Mouse (Mus musculus) lung, embryonic 14.5 days (tissue): Measurements from ENCODE around the gene Vtn. TPM values are rescaled to one million over a fixed set of nuclear protein-coding genes. Genes with fewer than 3 reads are reported as not detected.

Experiments
- ATAC-seq: fragments of 200-750 bp; cut with Nextera tagmentation; 2 replicates; pipeline ENCODE4 v1.8.0; 2017; ENCODE audit warnings: mild to moderate bottlenecking, moderate TSS enrichment, moderate library complexity; ENCODE audit not compliant: insufficient read depth
- DNase-seq: peaks from one replicate; pipeline ENCODE4 v3.0.0-alpha.2; 2015
- H3K27ac ChIP-seq: fragments of 300-500 bp; sonication (generic); 2 replicates; pipeline ENCODE4 v1.5.1; 2014; ENCODE audit warnings: low read depth, mild to moderate bottlenecking, moderate library complexity
- H3K27me3 ChIP-seq: fragments of 300-500 bp; sonication (generic); 2 replicates; pipeline ENCODE4 v1.6.1; 2014; ENCODE audit warnings: low read length, control low read depth; ENCODE audit not compliant: insufficient read depth
- H3K36me3 ChIP-seq: fragments of 300-500 bp; sonication (generic); 2 replicates; pipeline ENCODE4 v1.6.1; 2014; ENCODE audit warnings: control low read depth; ENCODE audit not compliant: insufficient read depth
- H3K4me1 ChIP-seq: fragments of 300-500 bp; sonication (generic); 2 replicates; pipeline ENCODE4 v1.6.1; 2014; ENCODE audit warnings: antibody characterized with exemption, control low read depth; ENCODE audit not compliant: insufficient read depth
- H3K4me2 ChIP-seq: fragments of 300-500 bp; sonication (generic); 2 replicates; pipeline ENCODE4 v1.6.1; 2014; ENCODE audit warnings: mild to moderate bottlenecking
- H3K4me3 ChIP-seq: fragments of 300-500 bp; sonication (generic); 2 replicates; pipeline ENCODE4 v1.5.1; 2014; ENCODE audit warnings: low read depth, low read length
- H3K9ac ChIP-seq: fragments of 300-500 bp; sonication (generic); 2 replicates; pipeline ENCODE4 v1.6.1; 2014
- H3K9me3 ChIP-seq: fragments of 300-500 bp; sonication (generic); 2 replicates; pipeline ENCODE4 v1.6.1; 2016; ENCODE audit warnings: low read depth, low read length, control low read depth
- CTCF ChIP-seq: IDR thresholded peaks from 2 replicates; pipeline ENCODE4 v1.5.1; 2016; ENCODE audit warnings: antibody characterized with exemption, low read depth
- WGBS: fragments of 180-500 bp; shearing (Covaris S2); extraction: QIAGEN DNeasy Blood & Tissue Kit; methylation state at CpG from one replicate; pipeline ENCODE4 v1.1.7; 2014; 5-methylcytosine and 5-hydroxymethylcytosine counted together
- polyA plus RNA-seq: library from polyadenylated mRNA; unstranded; fragments of >200 nt; fragmentation: Nextera tagmentation; extraction: Ambion mirVana; gene quantifications from 2 replicates; pipeline ENCODE4 v1.2.1, GENCODE M21; 2014

Vtn gene
- polyA plus RNA-seq, 1 experiment from 2014 or later = 0.50 TPM

GRCm38 (mm10) chr11:78545181-78545580 lies 46.3 kb downstream of the Vtn start:
- WGBS = 50% methylated on average over 8 of the region's 8 CpGs
- H3K9me3 ChIP-seq = no peaks in the 10 kb centered on the region
- H3K27me3 ChIP-seq = no peaks in the 10 kb centered on the region
- TF ChIP-seq CTCF = no peak
- H3K4me2 ChIP-seq = no peak overlapping the region
- H3K27ac ChIP-seq = no peak overlapping the region
- no peak for DNase-seq
- H3K36me3 ChIP-seq = peaks cover 49% of the 10 kb centered on the region
- no peak overlapping the region for H3K9ac ChIP-seq
- H3K4me1 ChIP-seq = peaks cover 5% of the 10 kb centered on the region
- ATAC-seq = no peak
- no peak overlapping the region for H3K4me3 ChIP-seq

- no peaks in the 10 kb centered on the region for H3K9me3 ChIP-seq
- no peak overlapping the region for H3K4me3 ChIP-seq
- H3K36me3 ChIP-seq = peaks cover 29% of the 10 kb centered on the region
- TF ChIP-seq CTCF = no peak
- H3K4me1 ChIP-seq = peaks cover 5% of the 10 kb centered on the region
- WGBS = 78% methylated on average over 2 of the region's 2 CpGs
- H3K27ac ChIP-seq = no peak overlapping the region
- ATAC-seq = no peak
- no peaks in the 10 kb centered on the region for H3K27me3 ChIP-seq
- no peak for DNase-seq
- H3K9ac ChIP-seq = no peak overlapping the region
- peak overlapping the region; percentile 76 for H3K4me2 ChIP-seq
These were observed 49.0 kb downstream of the Vtn start for GRCm38 (mm10) chr11:78547718-78548460.

GRCm38 (mm10) chr11:78549491-78549987 lies 50.6 kb downstream of the Vtn start:
- H3K9me3 ChIP-seq = no peaks in the 10 kb centered on the region
- peak overlapping the region; percentile 78 for H3K9ac ChIP-seq
- TF ChIP-seq CTCF = no peak
- H3K4me1 ChIP-seq = peaks cover 5% of the 10 kb centered on the region
- peak overlapping the region; percentile 68 for H3K4me3 ChIP-seq
- no peak for ATAC-seq
- no peak for DNase-seq
- peak overlapping the region; percentile 76 for H3K4me2 ChIP-seq
- no peaks in the 10 kb centered on the region for H3K27me3 ChIP-seq
- peaks cover 14% of the 10 kb centered on the region; the same call in 1 of the 2 replicates for H3K36me3 ChIP-seq
- WGBS = 3% methylated on average over 5 of the region's 5 CpGs
- H3K27ac ChIP-seq = no peak overlapping the region

DNA sequence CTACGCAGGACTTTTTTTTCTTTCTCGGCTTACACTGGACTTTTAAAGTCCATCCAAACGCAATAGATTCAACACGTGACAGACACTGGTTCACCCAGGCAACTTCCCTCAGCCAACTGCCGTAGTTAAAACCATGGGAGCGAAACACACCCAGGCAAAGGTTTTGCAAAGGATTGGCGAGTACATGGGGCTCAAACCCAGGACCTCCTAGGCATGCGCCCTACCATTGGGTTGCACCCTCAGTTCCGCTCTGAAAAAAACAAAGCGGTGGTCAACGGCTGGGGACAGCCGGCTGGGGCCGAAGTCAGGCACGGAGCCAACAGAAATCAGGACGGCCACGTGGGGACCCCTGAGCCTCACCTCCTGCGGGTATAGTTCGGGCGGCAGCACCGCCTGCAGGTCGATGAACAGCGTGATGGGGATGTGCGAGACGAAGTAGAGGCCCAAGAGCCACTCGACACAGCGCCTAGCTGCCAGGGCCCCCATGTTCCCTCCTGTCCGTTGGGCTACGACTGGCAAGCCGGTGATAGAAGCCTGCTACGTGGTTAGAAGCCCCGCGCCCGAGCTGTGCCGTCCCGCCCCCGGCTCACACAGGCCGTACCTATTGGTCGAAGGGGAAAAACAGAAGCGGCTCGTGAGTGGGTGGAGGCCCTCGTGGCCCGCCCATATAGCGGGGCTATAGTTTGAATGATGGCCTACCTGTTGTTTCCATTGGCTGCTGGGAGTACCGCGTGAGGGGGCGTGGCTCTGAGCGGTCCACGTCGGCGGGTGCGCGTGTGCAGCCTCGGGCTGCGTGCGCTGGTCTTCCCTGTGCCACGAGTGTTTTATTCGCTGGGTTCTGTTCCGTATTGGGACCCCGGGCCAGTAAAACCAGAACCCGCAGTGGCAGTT lies 51.5 kb downstream of the Vtn start, which contains the start of gene Tmem97:
TSS of gene Tmem97 (minus strand) at position 610 of the 891 bp plus-strand sequence.
- Histone ChIP-seq H3K4me3 (peak within 1 kb of the TSS; percentile 68), H3K36me3 (peaks cover 10% of the 10 kb centered on the region; the same call in 1 of the 2 replicates), H3K27me3 (no peaks in the 10 kb centered on the region), H3K4me1 (peaks cover 5% of the 10 kb centered on the region), H3K27ac (peak within 1 kb of the TSS; percentile 84), H3K9ac (peak within 1 kb of the TSS; percentile 78), H3K9me3 (no peaks in the 10 kb centered on the region), H3K4me2 (peak within 1 kb of the TSS; percentile 76)
- WGBS = under 1% methylated on average over 60 of the region's 60 CpGs
- DNase-seq = peak; percentile 98
- TF ChIP-seq CTCF = peak; percentile 37
- ATAC-seq = peak; percentile 100

DNA sequence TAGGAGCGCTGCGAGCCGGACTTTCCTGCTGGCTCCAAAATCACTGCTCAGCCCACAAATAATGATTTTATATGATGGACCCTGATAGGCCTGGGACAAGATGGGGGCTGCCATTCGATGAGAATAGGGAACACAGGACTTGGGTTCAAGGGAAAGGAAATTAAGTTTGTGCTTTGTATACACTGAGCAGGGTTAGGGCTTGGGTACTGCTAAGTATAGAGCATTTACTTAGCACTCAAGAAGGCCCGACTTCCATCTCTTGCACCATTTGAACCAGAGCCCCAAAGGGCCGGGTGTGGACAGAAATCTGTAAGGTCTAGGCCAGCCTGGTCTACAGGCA lies 52.1 kb downstream of the Vtn start:
- H3K4me3 ChIP-seq = peak overlapping the region; percentile 68
- H3K9me3 ChIP-seq = no peaks in the 10 kb centered on the region
- peak overlapping the region; percentile 76 for H3K4me2 ChIP-seq
- peaks cover 5% of the 10 kb centered on the region for H3K4me1 ChIP-seq
- TF ChIP-seq CTCF = no peak
- ATAC-seq (peak; percentile 32), DNase-seq (no peak)
- peak overlapping the region; percentile 59 for H3K9ac ChIP-seq
- no peaks in the 10 kb centered on the region for H3K27me3 ChIP-seq
- 0 out of 2 replicates have a peak, but pooled peaks cover 5% of the 10 kb centered on the region for H3K36me3 ChIP-seq
- 30% methylated on average over 6 of the region's 6 CpGs for WGBS
- peak overlapping the region; percentile 84 for H3K27ac ChIP-seq

Other genes with a start within 250 kb of the Vtn start
- gene 2610507B11Rik, start 237.3 kb upstream of the Vtn start, polyA plus RNA-seq = 71.2 and 76.8 TPM in 2 replicates
- 0.45 and 0.66 TPM in 2 replicates for gene BC030499, start 208.2 kb upstream of the Vtn start, polyA plus RNA-seq
- 54.2 and 59.8 TPM in 2 replicates for gene Spag5, start 197.6 kb upstream of the Vtn start, polyA plus RNA-seq
- 4.4 and 5.0 TPM in 2 replicates for gene Aldoc, start 176.1 kb upstream of the Vtn start, polyA plus RNA-seq
- 69.9 and 76.0 TPM in 2 replicates for gene Pigs, start 170.7 kb upstream of the Vtn start, polyA plus RNA-seq
- 36.8 and 43.1 TPM in 2 replicates for gene Unc119, start 155.6 kb upstream of the Vtn start, polyA plus RNA-seq
- gene Foxn1, start 112.5 kb upstream of the Vtn start, polyA plus RNA-seq = not detected in 2 replicates
- not detected in 2 replicates for gene Slc13a2, start 76.9 kb upstream of the Vtn start, polyA plus RNA-seq
- 13.5 and 14.3 TPM in 2 replicates for gene Slc46a1, start 33.4 kb upstream of the Vtn start, polyA plus RNA-seq
- gene Sarm1, start 1.3 kb upstream of the Vtn start, polyA plus RNA-seq = 1.2 and 1.4 TPM in 2 replicates
- gene Sebox, start 4.4 kb downstream of the Vtn start, polyA plus RNA-seq = not detected in 2 replicates
- gene Tmem199, start 13.1 kb downstream of the Vtn start, polyA plus RNA-seq = 47.0 and 53.3 TPM in 2 replicates
- 148 and 153 TPM in 2 replicates for gene Poldip2, start 13.1 kb downstream of the Vtn start, polyA plus RNA-seq
- gene Tnfaip1, start 37.2 kb downstream of the Vtn start, polyA plus RNA-seq = 82.9 and 85.2 TPM in 2 replicates
- 119 and 134 TPM in 2 replicates for gene Ift20, start 37.3 kb downstream of the Vtn start, polyA plus RNA-seq
- 102 and 108 TPM in 2 replicates for gene Tmem97, start 51.7 kb downstream of the Vtn start, polyA plus RNA-seq
- 14.5 and 15.9 TPM in 2 replicates for gene Nlk, start 198.3 kb downstream of the Vtn start, polyA plus RNA-seq